Mouse (Mus musculus): ENCODE measurements around the gene Borcs5.

DNA sequence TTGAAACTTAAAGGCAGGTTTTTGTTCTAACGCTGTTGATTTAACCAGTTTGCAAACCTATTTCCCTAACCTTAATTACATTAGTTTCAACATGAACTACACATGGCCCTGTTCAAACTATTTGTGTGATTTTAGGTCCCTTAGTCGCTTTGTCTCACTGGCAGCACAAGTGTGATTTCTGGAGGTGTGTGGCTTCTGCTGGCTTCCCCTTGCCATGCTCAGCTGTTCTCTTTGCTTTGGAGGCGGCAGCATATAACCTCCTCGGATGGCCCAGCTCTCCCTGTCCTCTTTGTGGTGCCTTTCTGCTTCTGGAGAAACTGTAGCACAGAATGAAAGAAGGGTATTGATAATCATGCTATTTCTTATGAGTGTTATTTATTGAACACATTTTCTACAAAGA, 38.2 kb downstream of the Borcs5 start:
- no peak for TF ChIP-seq GATA1 (IDR thresholded peaks at IDR 0.05; ENCODE audit: low read length)
- no peak for TF ChIP-seq TAL1 (IDR thresholded peaks at IDR 0.05; ENCODE audit: low read length)

All from erythroblast, embryonic 14.5 days (primary cell).